Mouse (Mus musculus): Measurements from ENCODE around the gene Evx1.

Gene Evx1

DNA sequence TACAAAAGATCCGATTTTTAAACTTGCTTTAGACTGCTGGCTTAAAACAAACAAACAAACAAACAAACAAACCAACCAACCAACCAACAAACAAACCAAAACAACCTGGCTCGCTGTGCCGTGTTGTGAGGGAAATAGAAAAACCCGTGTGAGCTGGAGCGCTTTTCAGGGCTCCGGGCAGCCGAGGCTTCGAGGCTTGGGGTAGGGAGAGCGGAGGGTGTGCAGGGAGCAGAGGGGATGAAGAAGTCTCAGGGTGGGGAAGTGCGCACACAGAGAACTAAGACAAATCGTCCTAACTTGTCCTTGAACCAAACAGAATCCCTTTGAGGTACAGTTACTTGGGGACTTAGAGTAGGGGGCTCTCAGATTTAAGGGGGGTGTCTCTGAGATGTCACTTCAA is 38.7 kb upstream of the Evx1 start:
- Histone ChIP-seq H3K27me3 (ENCODE audit: control insufficient read depth, insufficient read depth, low read length, poor library complexity, severe bottlenecking) (peaks cover 2% of the 10 kb centered on the region), H3K36me3 (ENCODE audit: control insufficient read depth, insufficient read depth, low read length, poor library complexity, severe bottlenecking) (no peaks in the 10 kb centered on the region)
- DNase-seq (ENCODE audit: low read depth, low spot score), result no peak

DNA sequence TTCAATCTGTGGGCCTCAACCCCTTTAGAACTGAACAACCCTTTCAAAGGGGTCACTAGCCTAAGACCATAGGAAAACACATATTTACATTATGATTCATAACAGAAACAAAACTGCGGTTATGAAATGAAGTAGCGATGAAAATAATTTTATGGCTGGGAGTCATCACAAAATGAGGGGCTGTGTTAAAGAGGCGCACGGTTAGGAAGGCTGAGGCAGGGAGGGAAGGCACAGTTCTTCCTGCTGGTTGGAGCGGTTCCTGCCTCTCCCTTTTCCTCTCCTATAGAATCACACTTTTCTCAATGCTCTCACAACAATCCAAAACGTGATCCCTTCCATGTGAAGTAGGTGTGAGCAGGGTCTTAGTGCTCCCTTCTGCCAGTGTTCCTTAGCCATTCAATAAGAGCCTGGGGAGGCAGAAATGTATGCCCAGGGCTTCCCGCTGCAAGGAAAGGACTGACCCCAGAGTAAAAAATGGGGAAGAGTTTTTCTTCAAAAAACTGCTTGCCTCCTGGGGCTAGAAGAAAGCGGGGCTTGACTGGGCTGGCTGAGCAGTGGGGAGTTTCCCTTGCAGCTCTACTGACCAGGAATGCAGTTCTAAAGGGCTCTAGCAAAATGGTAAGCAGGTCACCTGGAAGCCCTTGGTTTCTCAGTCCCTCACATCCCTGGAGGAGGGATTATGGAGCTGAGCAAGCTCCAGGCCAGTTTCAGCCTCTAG is 37.6 kb upstream of the Evx1 start:
- H3K36me3 ChIP-seq (ENCODE audit: control insufficient read depth, insufficient read depth, low read length, poor library complexity, severe bottlenecking), result no peaks in the 10 kb centered on the region

DNA sequence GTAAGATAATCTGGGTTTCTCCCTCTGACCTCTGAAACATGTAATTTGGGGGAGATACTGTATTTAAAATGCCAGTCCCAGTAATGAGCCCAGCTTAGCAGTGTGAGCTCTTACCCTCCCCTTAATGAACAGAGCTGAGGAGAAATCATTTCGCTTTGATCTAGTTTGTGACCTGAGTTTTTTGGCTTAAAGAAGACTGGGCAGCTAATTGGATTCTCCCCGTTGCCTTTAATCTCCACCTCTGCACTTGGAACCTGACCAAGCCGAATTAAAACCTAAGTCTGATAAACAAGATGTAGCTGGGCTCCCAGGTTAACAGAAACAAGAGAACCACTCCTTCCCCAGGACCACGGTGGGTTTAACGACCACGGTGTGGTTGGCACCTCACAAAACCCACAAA is 36.9 kb upstream of the Evx1 start:
- H3K27me3 ChIP-seq (ENCODE audit: control insufficient read depth, insufficient read depth, low read length, poor library complexity, severe bottlenecking), result peaks cover 2% of the 10 kb centered on the region
- no peaks in the 10 kb centered on the region for H3K36me3 ChIP-seq (ENCODE audit: control insufficient read depth, insufficient read depth, low read length, poor library complexity, severe bottlenecking)
- no peak for DNase-seq (ENCODE audit: low read depth, low spot score)

More for the DNA sequence above, 37.6 kb upstream of the Evx1 start:
- DNase-seq (ENCODE audit: low read depth, low spot score), result no peak
- peaks cover 2% of the 10 kb centered on the region for H3K27me3 ChIP-seq (ENCODE audit: control insufficient read depth, insufficient read depth, low read length, poor library complexity, severe bottlenecking)

GRCm38 (mm10) chr6:52276920-52277319 is 36.4 kb upstream of the Evx1 start:
- Histone ChIP-seq H3K36me3 (ENCODE audit: control insufficient read depth, insufficient read depth, low read length, poor library complexity, severe bottlenecking) (no peaks in the 10 kb centered on the region), H3K27me3 (ENCODE audit: control insufficient read depth, insufficient read depth, low read length, poor library complexity, severe bottlenecking) (peaks cover 2% of the 10 kb centered on the region)
- no peak for DNase-seq (ENCODE audit: low read depth, low spot score)

DNA sequence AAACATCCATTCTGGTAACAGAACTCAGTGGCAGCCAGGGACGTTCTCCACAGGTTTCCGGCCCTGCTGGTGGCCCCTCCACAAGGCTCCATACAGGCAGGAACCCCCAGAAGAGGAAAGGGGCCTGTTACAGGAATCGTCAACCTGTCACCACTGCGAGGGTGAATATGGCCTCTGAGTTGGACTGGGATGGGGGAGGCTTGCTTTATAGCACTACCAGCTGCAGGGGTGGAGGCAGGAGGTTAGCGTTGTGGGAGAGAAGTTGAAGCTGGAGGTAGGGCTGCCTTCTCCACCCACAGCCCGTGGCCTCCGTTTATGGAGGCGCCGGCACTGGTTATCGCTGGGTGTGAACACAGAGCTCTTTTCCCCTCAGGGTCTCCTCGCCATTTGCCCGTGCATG is 32.2 kb upstream of the Evx1 start:
- Histone ChIP-seq H3K36me3 (ENCODE audit: control insufficient read depth, insufficient read depth, low read length, poor library complexity, severe bottlenecking) (no peaks in the 10 kb centered on the region), H3K27me3 (ENCODE audit: control insufficient read depth, insufficient read depth, low read length, poor library complexity, severe bottlenecking) (no peaks in the 10 kb centered on the region)
- DNase-seq (ENCODE audit: low read depth, low spot score), result no peak

GRCm38 (mm10) chr6:52283896-52284295 is 29.4 kb upstream of the Evx1 start:
- DNase-seq (ENCODE audit: low read depth, low spot score), result no peak
- H3K36me3 ChIP-seq (ENCODE audit: control insufficient read depth, insufficient read depth, low read length, poor library complexity, severe bottlenecking), result no peaks in the 10 kb centered on the region
- H3K27me3 ChIP-seq (ENCODE audit: control insufficient read depth, insufficient read depth, low read length, poor library complexity, severe bottlenecking), result no peaks in the 10 kb centered on the region

DNA sequence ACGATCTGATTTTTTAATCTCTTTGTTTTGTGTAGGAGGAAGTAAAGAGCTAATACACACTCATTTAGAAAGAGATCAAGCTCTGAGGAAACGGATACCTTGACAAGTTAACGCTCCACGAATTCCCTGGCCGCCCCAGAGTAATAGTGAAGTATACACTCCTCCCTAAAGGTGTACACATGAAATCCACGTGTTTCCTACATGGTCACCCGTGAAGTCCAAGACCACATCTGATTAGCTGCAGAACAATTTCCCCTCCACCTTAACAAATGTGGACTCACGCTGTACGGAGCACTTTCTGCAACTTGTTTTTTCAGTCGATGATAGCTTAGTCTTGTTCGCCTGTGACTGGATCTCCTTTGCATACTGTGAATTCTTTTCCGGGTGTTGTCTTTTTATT is 23.1 kb upstream of the Evx1 start:
- DNase-seq (ENCODE audit: low read depth, low spot score), result peak; percentile 27
- no peaks in the 10 kb centered on the region; the same call in 1 of the 2 replicates for H3K27me3 ChIP-seq (ENCODE audit: control insufficient read depth, insufficient read depth, low read length, poor library complexity, severe bottlenecking)

GRCm38 (mm10) chr6:52291021-52291860 is 22.1 kb upstream of the Evx1 start:
- no peak for DNase-seq (ENCODE audit: low read depth, low spot score)
- H3K36me3 ChIP-seq (ENCODE audit: control insufficient read depth, insufficient read depth, low read length, poor library complexity, severe bottlenecking), result no peaks in the 10 kb centered on the region
- H3K27me3 ChIP-seq (ENCODE audit: control insufficient read depth, insufficient read depth, low read length, poor library complexity, severe bottlenecking), result no peaks in the 10 kb centered on the region; the same call in 1 of the 2 replicates

More for the DNA sequence above, 23.1 kb upstream of the Evx1 start:
- no peaks in the 10 kb centered on the region for H3K36me3 ChIP-seq (ENCODE audit: control insufficient read depth, insufficient read depth, low read length, poor library complexity, severe bottlenecking)

GRCm38 (mm10) chr6:52292328-52292727 is 21.0 kb upstream of the Evx1 start:
- no peaks in the 10 kb centered on the region; the same call in none of the 2 replicates for H3K27me3 ChIP-seq (ENCODE audit: control insufficient read depth, insufficient read depth, low read length, poor library complexity, severe bottlenecking)
- no peak for DNase-seq (ENCODE audit: low read depth, low spot score)
- H3K36me3 ChIP-seq (ENCODE audit: control insufficient read depth, insufficient read depth, low read length, poor library complexity, severe bottlenecking), result no peaks in the 10 kb centered on the region

DNA sequence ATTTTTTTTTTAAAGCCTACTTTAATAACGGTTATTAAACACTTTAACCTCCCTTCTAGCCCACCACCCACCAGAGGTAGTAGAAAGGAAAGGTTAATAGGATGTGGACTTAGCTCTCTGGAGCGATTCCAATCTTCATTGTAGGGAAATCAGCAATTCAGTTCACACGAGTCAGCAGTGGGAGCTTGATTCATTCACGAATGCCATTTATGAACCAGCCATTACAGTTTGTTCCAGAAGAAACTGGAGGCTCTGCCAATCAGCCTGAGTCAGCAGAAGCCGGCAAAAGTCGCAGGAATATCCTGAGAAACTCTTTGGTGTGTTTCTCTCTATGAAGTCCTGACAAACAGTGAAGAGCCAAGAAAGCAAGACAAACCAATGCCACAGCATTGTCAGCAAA is 18.7 kb upstream of the Evx1 start:
- DNase-seq (ENCODE audit: low read depth, low spot score), result no peak
- Histone ChIP-seq H3K27me3 (ENCODE audit: control insufficient read depth, insufficient read depth, low read length, poor library complexity, severe bottlenecking) (no peaks in the 10 kb centered on the region; the same call in none of the 2 replicates), H3K36me3 (ENCODE audit: control insufficient read depth, insufficient read depth, low read length, poor library complexity, severe bottlenecking) (no peaks in the 10 kb centered on the region)

DNA sequence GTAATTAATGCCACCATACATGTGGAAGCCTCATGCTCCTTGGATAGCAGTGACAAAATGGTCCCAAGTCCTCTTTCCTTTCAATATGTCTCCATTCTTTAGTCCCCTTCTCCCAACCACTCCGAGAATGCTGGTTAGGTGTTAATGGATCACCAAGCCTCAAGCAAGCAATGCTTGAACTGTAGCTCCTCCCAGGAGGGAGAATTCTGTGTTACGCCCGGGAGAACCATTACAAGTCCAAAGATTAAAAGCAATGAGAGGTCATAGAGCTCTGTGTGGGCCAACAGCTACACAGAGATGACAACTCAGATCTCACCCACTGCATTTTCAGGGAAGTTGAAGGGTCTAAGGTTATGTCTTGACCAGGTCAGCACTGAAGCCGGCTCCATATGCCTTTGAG is 14.8 kb upstream of the Evx1 start:
- no peak for DNase-seq (ENCODE audit: low read depth, low spot score)
- Histone ChIP-seq H3K36me3 (ENCODE audit: control insufficient read depth, insufficient read depth, low read length, poor library complexity, severe bottlenecking) (no peaks in the 10 kb centered on the region), H3K27me3 (ENCODE audit: control insufficient read depth, insufficient read depth, low read length, poor library complexity, severe bottlenecking) (no peaks in the 10 kb centered on the region; the same call in none of the 2 replicates)

- DNase-seq (ENCODE audit: low read depth, low spot score), result no peak
- H3K27me3 ChIP-seq (ENCODE audit: control insufficient read depth, insufficient read depth, low read length, poor library complexity, severe bottlenecking), result no peaks in the 10 kb centered on the region; the same call in 1 of the 2 replicates
- H3K36me3 ChIP-seq (ENCODE audit: control insufficient read depth, insufficient read depth, low read length, poor library complexity, severe bottlenecking), result no peaks in the 10 kb centered on the region
These were observed 12.5 kb upstream of the Evx1 start for GRCm38 (mm10) chr6:52300806-52301205.

GRCm38 (mm10) chr6:52303426-52303825 is 9.9 kb upstream of the Evx1 start:
- no peaks in the 10 kb centered on the region; the same call in 1 of the 2 replicates for H3K27me3 ChIP-seq (ENCODE audit: control insufficient read depth, insufficient read depth, low read length, poor library complexity, severe bottlenecking)
- H3K36me3 ChIP-seq (ENCODE audit: control insufficient read depth, insufficient read depth, low read length, poor library complexity, severe bottlenecking), result no peaks in the 10 kb centered on the region
- DNase-seq (ENCODE audit: low read depth, low spot score), result no peak

- DNase-seq (ENCODE audit: low read depth, low spot score), result peak; percentile 67
- Histone ChIP-seq H3K36me3 (ENCODE audit: control insufficient read depth, insufficient read depth, low read length, poor library complexity, severe bottlenecking) (no peaks in the 10 kb centered on the region), H3K27me3 (ENCODE audit: control insufficient read depth, insufficient read depth, low read length, poor library complexity, severe bottlenecking) (no peaks in the 10 kb centered on the region; the same call in 1 of the 2 replicates)
These were observed 7.4 kb upstream of the Evx1 start for GRCm38 (mm10) chr6:52305877-52306389.

GRCm38 (mm10) chr6:52309766-52310165 is 3.5 kb upstream of the Evx1 start:
- Histone ChIP-seq H3K27me3 (ENCODE audit: control insufficient read depth, insufficient read depth, low read length, poor library complexity, severe bottlenecking) (peaks cover 2% of the 10 kb centered on the region), H3K36me3 (ENCODE audit: control insufficient read depth, insufficient read depth, low read length, poor library complexity, severe bottlenecking) (no peaks in the 10 kb centered on the region)
- no peak for DNase-seq (ENCODE audit: low read depth, low spot score)
